Mouse (Mus musculus) lung, adult 2 months (tissue): Measurements from ENCODE around the gene Klhl31.

Source experiments
- CTCF ChIP-seq: fragments of 200-500 bp; IDR thresholded peaks from 2 replicates; pipeline ENCODE4 v1.5.1; 2011; ENCODE audit warnings: mild to moderate bottlenecking, low read length, control low read depth; ENCODE audit not compliant: insufficient read depth
- POLR2A ChIP-seq: fragments of 200-500 bp; IDR thresholded peaks from 2 replicates; pipeline ENCODE4 v1.6.1; 2011; ENCODE audit warnings: low read depth, mild to moderate bottlenecking, control low read depth, low read length, borderline replicate concordance; ENCODE audit errors: extremely low read depth

DNA sequence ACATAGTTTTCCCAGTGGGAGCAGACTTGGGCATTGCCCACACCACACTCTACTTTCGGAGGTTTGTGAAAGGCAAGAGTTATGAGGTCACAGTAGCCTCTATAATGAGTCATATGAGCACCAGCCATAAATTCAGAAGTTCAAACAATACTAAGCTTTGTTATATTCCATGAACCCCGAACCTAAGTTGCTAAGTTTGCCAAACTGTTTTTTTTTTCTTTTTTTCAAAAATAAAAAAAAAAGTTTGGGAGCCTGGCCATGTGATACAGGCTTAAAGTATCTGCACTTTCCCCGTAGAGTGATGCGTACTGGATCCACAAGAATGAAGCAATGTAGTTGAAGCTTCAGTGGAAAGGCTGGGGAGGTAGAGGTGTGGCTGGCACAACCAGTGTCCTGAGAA is 36.9 kb downstream of the Klhl31 start:
- no peak for TF ChIP-seq POLR2A
- no peak for TF ChIP-seq CTCF
